Mouse (Mus musculus): ENCODE measurements around the gene Capza1. TPM values are rescaled to one million over a fixed set of nuclear protein-coding genes. Genes with fewer than 3 reads are reported as not detected.
A peak's percentile ranks its signal among the peaks of the same experiment; 100 is the strongest.

Gene Capza1
- polyA plus RNA-seq, 1 experiment from 2014 or later: 220 TPM

DNA sequence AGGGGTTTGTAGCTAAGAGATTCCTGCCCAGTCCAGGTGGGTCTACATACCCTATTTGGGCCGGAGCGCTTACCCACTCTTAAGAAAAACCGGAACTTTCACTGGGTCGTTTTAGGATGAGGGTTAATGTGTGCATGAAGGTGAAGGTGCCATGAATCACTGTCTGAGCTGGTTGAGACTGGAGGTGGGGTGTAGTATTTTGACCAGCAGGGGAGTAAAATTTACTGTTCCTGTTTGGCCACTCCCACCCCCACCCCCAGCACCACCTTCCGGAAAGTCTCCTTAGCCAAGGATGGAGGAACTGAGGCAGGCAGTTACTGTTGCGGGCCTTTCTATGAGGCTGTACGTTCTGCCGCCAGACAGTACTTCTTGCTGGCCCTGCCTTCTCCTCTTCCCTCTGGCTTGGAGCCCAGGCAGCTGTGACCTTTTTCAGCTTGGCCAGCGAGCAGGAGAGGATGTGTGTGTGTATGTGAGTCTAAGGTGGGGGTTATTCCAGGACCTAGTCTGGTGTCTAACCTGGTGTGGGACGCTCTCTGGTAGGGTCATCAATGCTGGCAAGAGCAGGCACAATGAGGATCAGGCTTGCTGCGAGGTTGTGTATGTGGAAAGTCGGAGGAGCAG is 82.1 kb downstream of the Capza1 start:
- no peak for ATAC-seq (ENCODE audit: low FRiP score, low read depth)
- Histone ChIP-seq H3K27ac (replicated peaks) (no peak overlapping the region), H3K4me2 (replicated peaks) (peak overlapping the region; percentile 76), H3K27me3 (peaks cover 98% of the 10 kb centered on the region), H3K36me3 (no peaks in the 10 kb centered on the region), H3K4me3 (no peak overlapping the region), H3K4me1 (peaks cover 19% of the 10 kb centered on the region), H3K9ac (replicated peaks) (no peak overlapping the region), H3K9me3 (no peaks in the 10 kb centered on the region)
- 17% methylated on average over 12 of the region's 12 CpGs for WGBS

DNA sequence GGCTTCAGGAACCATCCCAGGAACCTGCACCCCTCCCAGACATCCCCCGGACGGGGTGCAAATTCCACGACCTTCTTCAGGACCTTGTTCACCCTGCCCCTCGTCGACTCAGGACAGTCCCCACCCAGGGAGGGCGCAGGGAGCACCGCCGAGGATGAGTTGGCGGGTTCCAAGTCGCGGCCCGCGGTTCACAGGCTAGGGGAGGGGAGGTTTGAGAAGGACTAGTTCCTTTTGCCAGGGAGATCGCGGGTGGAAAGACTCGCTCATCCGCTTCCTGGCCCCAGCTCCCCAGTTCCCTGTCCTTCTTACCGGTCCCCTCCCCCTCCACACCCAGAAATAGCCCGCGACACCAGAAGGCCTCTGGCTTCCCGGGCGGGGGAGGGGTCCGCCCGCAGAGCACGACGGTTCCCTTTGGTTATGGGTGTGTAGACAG is 82.8 kb downstream of the Capza1 start, which contains the start of gene Fam19a3:
TSS of gene Fam19a3 (minus strand) at position 370 of the 433 bp plus-strand sequence.
- Histone ChIP-seq H3K27ac (replicated peaks) (no peak within 1 kb of the TSS), H3K9me3 (no peaks in the 10 kb centered on the region), H3K4me2 (replicated peaks) (peak within 1 kb of the TSS; percentile 76), H3K36me3 (no peaks in the 10 kb centered on the region), H3K9ac (replicated peaks) (peak within 1 kb of the TSS; percentile 47), H3K4me1 (peaks cover 20% of the 10 kb centered on the region), H3K4me3 (peak within 1 kb of the TSS; percentile 45), H3K27me3 (peaks cover 99% of the 10 kb centered on the region)
- no peak for ATAC-seq (ENCODE audit: low FRiP score, low read depth)
- 0% methylated on average over 21 of the region's 26 CpGs for WGBS

DNA sequence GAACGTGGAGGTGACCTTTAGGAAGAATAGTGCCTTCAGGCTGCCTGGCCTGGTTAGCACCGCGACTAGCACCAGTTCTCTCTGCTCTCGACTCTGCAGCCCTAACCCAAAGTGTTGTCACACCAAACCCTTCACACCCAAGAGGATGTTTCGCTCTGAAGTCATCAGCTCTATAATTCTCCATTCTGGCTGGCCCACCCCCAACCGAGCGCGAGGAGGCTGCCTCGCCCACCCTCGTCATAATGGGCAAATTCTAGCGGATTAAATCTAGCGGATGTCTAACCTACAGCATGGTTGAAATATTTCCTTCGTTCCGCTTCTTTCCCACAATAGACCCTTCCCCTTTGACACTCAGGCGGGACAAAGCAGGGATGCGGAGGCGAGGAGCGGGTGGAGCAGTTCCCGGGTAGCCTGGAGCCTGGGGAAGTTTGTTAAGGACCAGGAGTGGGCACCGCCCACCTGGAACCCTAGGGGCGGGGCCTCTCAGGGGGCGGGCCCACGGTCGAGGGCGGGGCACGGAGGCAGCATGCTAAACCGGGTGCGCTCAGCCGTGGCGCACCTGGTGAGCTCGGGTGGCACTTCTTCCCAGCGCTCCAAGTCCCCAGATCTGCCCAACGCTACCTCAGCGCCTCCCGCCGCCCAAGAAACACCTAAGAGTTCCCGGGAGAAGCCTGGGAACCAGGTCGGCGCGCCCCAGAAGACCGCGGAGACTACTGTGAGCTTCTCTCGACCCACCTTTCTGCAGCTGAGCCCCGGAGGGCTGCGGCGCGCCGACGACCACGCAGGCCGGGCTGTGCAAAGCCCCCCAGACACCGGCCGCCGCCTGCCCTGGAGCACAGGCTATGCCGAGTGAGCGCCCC is 83.5 kb downstream of the Capza1 start, which contains the start of gene Ppm1j:
TSS of gene Ppm1j (plus strand) at position 496 of the 860 bp plus-strand sequence.
- Histone ChIP-seq H3K4me3 (peak within 1 kb of the TSS; percentile 45), H3K9ac (replicated peaks) (peak within 1 kb of the TSS; percentile 47), H3K36me3 (no peaks in the 10 kb centered on the region), H3K9me3 (no peaks in the 10 kb centered on the region), H3K4me1 (peaks cover 20% of the 10 kb centered on the region), H3K4me2 (replicated peaks) (peak within 1 kb of the TSS; percentile 76), H3K27me3 (peaks cover 100% of the 10 kb centered on the region), H3K27ac (replicated peaks) (no peak within 1 kb of the TSS)
- ATAC-seq (ENCODE audit: low FRiP score, low read depth): peak; percentile 69
- under 1% methylated on average over 56 of the region's 56 CpGs for WGBS

DNA sequence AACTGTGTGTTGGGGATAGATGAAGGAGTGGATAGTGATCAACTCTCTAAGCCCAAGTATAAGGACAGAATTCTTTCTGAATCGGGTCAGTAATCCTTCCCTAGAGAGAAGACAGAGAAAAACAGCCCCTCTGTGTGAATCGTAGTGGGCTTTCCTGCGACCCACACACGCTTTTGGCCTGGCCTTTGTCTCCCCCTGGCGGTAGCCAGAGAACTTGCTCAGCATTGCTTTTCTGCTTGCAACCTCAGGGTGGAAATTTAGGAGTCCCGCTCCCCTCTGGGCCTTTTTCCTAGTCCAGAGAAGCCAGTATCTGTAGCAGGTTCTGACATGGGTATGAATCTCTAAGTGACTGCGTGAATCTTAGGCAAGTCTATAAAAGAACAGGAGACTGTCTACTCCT is 84.4 kb downstream of the Capza1 start:
- Histone ChIP-seq H3K4me3 (no peak overlapping the region), H3K9me3 (no peaks in the 10 kb centered on the region), H3K4me1 (peaks cover 20% of the 10 kb centered on the region), H3K9ac (replicated peaks) (no peak overlapping the region), H3K27me3 (peaks cover 96% of the 10 kb centered on the region), H3K36me3 (no peaks in the 10 kb centered on the region), H3K27ac (replicated peaks) (no peak overlapping the region), H3K4me2 (replicated peaks) (no peak overlapping the region)
- ATAC-seq (ENCODE audit: low FRiP score, low read depth): no peak
- WGBS: 3% methylated on average over 7 of the region's 7 CpGs

DNA sequence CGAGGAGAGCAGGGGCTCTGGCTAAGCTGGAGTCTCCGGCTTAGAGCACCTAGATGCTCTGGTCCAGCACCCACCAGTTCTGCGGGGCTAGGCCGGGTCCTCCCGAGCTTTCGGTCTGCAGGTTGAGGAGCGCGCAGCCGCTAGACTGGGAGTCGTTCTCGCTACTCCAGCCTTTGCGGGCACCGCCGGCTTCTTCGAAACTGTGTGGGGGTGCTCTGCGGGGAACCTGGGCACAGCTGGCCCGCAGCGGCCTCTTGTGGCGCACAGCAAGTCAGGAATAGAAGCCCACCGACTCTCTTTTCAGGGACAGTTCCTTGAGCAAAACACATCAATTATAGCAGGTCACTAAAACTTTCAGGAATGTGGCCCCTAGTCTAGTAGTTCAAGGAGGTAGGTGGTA is 87.0 kb downstream of the Capza1 start:
- Histone ChIP-seq H3K36me3 (no peaks in the 10 kb centered on the region), H3K4me3 (peak overlapping the region; percentile 36), H3K27me3 (peaks cover 86% of the 10 kb centered on the region), H3K27ac (replicated peaks) (no peak overlapping the region), H3K9me3 (no peaks in the 10 kb centered on the region), H3K4me2 (replicated peaks) (peak overlapping the region; percentile 57), H3K4me1 (peaks cover 20% of the 10 kb centered on the region), H3K9ac (replicated peaks) (peak overlapping the region; percentile 34; the same call in 1 of the 2 replicates)
- 0 out of 2 replicates have a peak, but pooled peaks have one; percentile 11 for ATAC-seq (ENCODE audit: low FRiP score, low read depth)
- 1% methylated on average over 20 of the region's 20 CpGs for WGBS

DNA sequence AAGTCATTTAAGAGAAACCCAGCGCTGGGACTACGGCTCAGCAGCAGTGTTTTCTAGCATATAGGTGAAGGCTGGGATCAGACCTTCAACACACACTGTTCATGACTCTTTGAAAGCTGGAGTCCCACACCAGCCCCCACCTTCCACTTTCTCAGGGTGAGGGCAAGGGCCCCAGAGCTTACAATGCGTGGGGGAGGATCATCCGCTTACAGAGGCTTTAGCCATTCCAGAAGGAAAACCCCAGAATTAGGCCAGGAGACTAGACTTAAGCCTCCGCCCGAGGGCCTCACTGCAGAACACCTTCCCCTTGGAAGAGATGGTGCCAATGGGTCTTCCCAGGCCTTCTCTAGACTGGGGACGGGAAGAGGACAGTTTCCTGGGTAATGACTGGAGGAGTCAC is 91.0 kb downstream of the Capza1 start:
- no peak overlapping the region for H3K4me2 ChIP-seq (replicated peaks)
- no peak overlapping the region for H3K27ac ChIP-seq (replicated peaks)
- no peaks in the 10 kb centered on the region for H3K36me3 ChIP-seq
- WGBS: 64% methylated on average over 7 of the region's 7 CpGs
- H3K9ac ChIP-seq (replicated peaks): no peak overlapping the region
- H3K4me3 ChIP-seq: no peak overlapping the region
- no peak for ATAC-seq (ENCODE audit: low FRiP score, low read depth)
- H3K9me3 ChIP-seq: no peaks in the 10 kb centered on the region
- H3K4me1 ChIP-seq: 0 out of 2 replicates have a peak, but pooled peaks cover 4% of the 10 kb centered on the region
- H3K27me3 ChIP-seq: peaks cover 57% of the 10 kb centered on the region

Other genes starting within 250 kb of the Capza1 start
- 21.4 and 23.6 TPM in 2 replicates for gene Slc16a1, start 225.8 kb downstream of the Capza1 start, polyA plus RNA-seq (2016; fragmentation: Nextera tagmentation; extraction: Ambion mirVana)
- gene Ppm1j, start 83.4 kb downstream of the Capza1 start, polyA plus RNA-seq (2016; fragmentation: Nextera tagmentation; extraction: Ambion mirVana): 0.66 and 0.86 TPM in 2 replicates
- not detected in 2 replicates for gene Fam19a3, start 82.7 kb downstream of the Capza1 start, polyA plus RNA-seq (2016; fragmentation: Nextera tagmentation; extraction: Ambion mirVana)
- gene Rhoc, start 76.1 kb downstream of the Capza1 start, polyA plus RNA-seq (2016; fragmentation: Nextera tagmentation; extraction: Ambion mirVana): 69.3 and 78.9 TPM in 2 replicates
- gene Mov10, start 45.9 kb downstream of the Capza1 start, polyA plus RNA-seq (2016; fragmentation: Nextera tagmentation; extraction: Ambion mirVana): 14.6 and 15.2 TPM in 2 replicates
- gene St7l, start 500 bp downstream of the Capza1 start, polyA plus RNA-seq (2016; fragmentation: Nextera tagmentation; extraction: Ambion mirVana): 40.9 and 44.5 TPM in 2 replicates
- gene Wnt2b, start 97.4 kb upstream of the Capza1 start, polyA plus RNA-seq (2016; fragmentation: Nextera tagmentation; extraction: Ambion mirVana): 1.3 and 1.7 TPM in 2 replicates
- 53.3 and 63.5 TPM in 2 replicates for gene Cttnbp2nl, start 188.6 kb upstream of the Capza1 start, polyA plus RNA-seq (2016; fragmentation: Nextera tagmentation; extraction: Ambion mirVana)
- gene 4930564D02Rik, start 202.3 kb upstream of the Capza1 start, polyA plus RNA-seq (2016; fragmentation: Nextera tagmentation; extraction: Ambion mirVana): not detected in 2 replicates

All from midbrain, embryonic 12.5 days (tissue).